Mouse (Mus musculus) cerebellum, adult 2 months (tissue): ENCODE data around the gene E2f4. TPM values are rescaled to one million over a fixed set of nuclear protein-coding genes. Genes with fewer than 3 reads are reported as not detected.

ENCODE experiments used
- DNase-seq, 2 experiments: peaks; one replicate each; pipeline ENCODE4 v3.0.0; 2021
- H3K27ac ChIP-seq: fragments of 200-500 bp; 2 replicates; pipeline ENCODE4 v1.5.1; 2012; ENCODE audit warnings: low read length, control low read depth, inconsistent platforms; ENCODE audit not compliant: insufficient read depth
- H3K27me3 ChIP-seq: fragments of 200-500 bp; 2 replicates; pipeline ENCODE4 v1.6.1; 2012; ENCODE audit warnings: inconsistent platforms, mild to moderate bottlenecking, low read length, moderate library complexity; ENCODE audit not compliant: control insufficient read depth, insufficient read depth
- H3K4me1 ChIP-seq: fragments of 200-500 bp; 2 replicates; pipeline ENCODE4 v1.6.1; 2011; ENCODE audit warnings: low read length; ENCODE audit not compliant: control insufficient read depth, insufficient read depth
- H3K4me3 ChIP-seq: fragments of 200-500 bp; replicated peaks from 2 replicates; pipeline ENCODE3; 2011; ENCODE audit warnings: mild to moderate bottlenecking, low read depth, low read length, control low read depth; ENCODE audit not compliant: insufficient read depth
- CTCF ChIP-seq: fragments of 200-500 bp; IDR thresholded peaks from 2 replicates; pipeline ENCODE4 v1.5.1; 2011; ENCODE audit warnings: low read depth, mild to moderate bottlenecking, control low read depth, low read length, moderate library complexity, borderline replicate concordance; ENCODE audit not compliant: insufficient read depth
- POLR2A ChIP-seq: fragments of 200-500 bp; IDR thresholded peaks from 2 replicates; pipeline ENCODE4 v1.6.1; 2011; ENCODE audit warnings: low read length, control low read depth, borderline replicate concordance; ENCODE audit not compliant: insufficient read depth
- WGBS: fragments of 180-500 bp; shearing (Covaris S2); methylation state at CpG from one replicate; pipeline ENCODE4 v1.1.7; 2018; 5-methylcytosine and 5-hydroxymethylcytosine counted together
- polyA plus RNA-seq: library from polyadenylated mRNA; depleted of rRNA; stranded (reverse); fragments of >200 nt; gene quantifications from 2 replicates; pipeline ENCODE4 v1.2.3, GENCODE M21; 2012; rRNA removed

The E2f4 gene
- 81.6 and 91.5 TPM in 2 replicates for polyA plus RNA-seq

DNA sequence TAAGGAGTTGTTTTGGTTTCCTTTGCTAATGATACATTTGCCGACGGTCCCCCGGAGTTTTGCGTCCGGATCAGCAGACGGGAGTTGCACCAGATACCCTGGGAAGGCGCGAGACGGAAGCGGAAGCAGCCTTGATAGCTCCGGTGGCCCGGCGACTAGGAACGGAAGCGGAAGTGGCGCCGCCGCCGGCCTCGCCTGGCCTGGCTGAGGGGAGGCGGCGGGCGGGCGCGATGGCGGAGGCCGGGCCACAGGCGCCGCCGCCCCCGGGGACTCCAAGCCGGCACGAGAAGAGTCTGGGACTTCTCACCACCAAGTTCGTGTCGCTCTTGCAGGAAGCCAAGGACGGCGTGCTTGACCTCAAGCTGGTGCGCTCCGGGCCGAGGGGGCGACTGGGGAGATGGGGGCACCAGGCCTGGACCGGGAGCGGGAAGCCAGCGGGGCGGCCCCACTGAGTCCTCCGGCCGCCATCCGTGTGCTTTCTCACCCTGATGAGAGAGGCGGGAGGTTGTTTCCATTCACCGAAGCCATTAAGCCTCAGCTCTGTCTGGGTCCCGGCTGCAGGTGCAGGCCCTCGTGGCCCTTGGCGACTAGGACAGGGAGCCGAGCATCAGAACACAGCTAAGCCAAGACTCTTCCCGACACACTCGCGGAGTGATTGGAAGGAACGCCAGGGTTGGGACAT, at the start of gene E2f4:
Gene E2f4 (plus strand): TSS at position 153 of the 682 bp plus-strand sequence.
- DNase-seq, result peak; percentile 91 to 94
- Histone ChIP-seq H3K27me3 (no peaks in the 10 kb centered on the region), H3K4me3 (peak within 1 kb of the TSS; percentile 92), H3K4me1 (peaks cover 31% of the 10 kb centered on the region), H3K27ac (peak within 1 kb of the TSS; percentile 59)
- TF ChIP-seq POLR2A (peak; percentile 42; the same call in 1 of the 2 replicates), CTCF (no peak)
- under 1% methylated on average over 58 of the region's 58 CpGs for WGBS

DNA sequence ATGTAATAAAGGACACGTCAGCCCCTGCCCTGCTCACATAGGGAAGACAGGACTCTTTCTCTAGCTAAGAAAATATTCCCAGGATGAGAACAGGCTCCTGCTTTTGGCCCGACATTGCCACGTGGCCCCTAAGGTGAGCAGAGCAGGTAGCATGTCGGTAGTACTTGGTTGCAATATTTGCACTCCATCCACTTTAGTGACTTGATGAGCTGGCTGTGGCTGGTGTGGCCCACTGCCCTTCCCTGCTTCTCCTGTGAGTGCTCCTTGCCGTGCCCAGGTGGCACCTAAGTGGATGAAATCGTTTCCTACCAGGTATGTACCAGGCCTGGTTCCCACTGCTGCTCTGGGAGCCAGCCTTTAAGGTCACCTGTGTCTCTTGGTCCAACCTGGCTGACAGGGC, 45.5 kb upstream of the E2f4 start:
- no peaks in the 10 kb centered on the region for H3K27me3 ChIP-seq
- WGBS, result 93% methylated on average over 6 of the region's 6 CpGs
- H3K4me1 ChIP-seq, result peaks cover 3% of the 10 kb centered on the region; the same call in 1 of the 2 replicates
- no peak for DNase-seq
- no peak overlapping the region for H3K27ac ChIP-seq
- TF ChIP-seq CTCF, result no peak
- TF ChIP-seq POLR2A, result no peak
- H3K4me3 ChIP-seq, result no peak overlapping the region

DNA sequence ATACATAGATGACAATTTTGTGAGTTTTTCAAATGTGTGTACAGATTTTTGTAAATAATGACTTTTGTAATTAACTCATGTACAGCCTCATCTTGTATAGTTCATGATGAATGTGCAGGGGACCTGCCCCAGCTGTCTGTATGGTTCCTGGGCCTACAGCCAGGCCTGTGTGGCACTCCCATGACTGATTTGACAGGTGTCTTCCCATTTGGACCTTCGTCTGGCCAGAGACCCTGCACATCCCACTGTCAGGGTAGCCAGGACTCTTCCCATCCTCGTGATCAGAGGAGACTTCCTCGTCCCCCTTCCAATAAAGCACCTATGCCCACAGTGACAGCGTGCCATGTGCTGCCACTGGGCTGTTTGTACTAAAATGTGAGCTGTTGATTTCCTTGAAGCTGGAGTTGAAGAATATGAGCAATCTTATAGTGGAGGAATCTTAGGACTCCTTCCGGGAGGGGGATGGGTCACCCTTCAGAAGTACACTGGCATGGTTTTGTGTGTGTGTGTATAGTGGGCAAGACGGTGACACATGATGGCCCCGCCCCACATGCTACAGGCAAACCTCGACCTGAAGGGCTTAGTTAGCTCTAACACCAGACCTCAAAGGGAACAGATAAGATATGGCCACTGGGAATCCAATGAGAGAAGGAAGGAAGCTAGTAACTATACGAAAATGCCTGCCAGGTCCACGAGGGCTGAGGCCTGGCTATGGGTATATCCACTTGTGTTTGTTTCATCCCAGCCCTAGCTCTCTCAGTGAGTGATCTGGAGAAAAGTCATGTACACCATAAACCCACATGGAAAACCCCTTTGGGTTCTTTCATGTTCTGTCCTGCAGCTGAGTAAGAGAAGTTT, 44.6 kb upstream of the E2f4 start:
- H3K4me3 ChIP-seq, result no peak overlapping the region
- H3K27me3 ChIP-seq, result no peaks in the 10 kb centered on the region
- TF ChIP-seq POLR2A, result no peak
- TF ChIP-seq CTCF, result no peak
- peaks cover 3% of the 10 kb centered on the region; the same call in 1 of the 2 replicates for H3K4me1 ChIP-seq
- H3K27ac ChIP-seq, result no peak overlapping the region
- WGBS, result 84% methylated on average over 10 of the region's 10 CpGs
- DNase-seq, result no peak

DNA sequence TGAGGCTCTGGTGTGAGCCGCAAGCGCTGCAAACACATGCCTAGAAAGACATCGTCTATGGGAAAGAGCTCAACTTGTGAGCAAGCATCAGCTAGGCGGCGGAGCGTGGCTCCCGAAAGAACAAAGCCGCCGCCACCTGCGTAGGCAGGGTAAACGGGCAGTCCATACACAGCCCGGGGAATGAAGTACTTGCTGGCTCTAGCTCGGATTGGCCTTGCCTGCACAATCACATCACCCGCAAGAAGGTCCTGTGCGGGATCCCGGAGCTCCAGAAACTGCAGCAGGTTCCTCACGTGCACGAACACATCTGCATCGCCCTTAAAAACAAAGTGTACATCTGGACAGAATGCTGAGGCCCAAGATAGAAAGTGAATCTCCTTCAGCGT, 43.7 kb upstream of the E2f4 start:
- DNase-seq, result no peak
- peaks cover 3% of the 10 kb centered on the region; the same call in 1 of the 2 replicates for H3K4me1 ChIP-seq
- no peak overlapping the region for H3K27ac ChIP-seq
- H3K4me3 ChIP-seq, result no peak overlapping the region
- H3K27me3 ChIP-seq, result no peaks in the 10 kb centered on the region
- TF ChIP-seq POLR2A, result no peak
- no peak for TF ChIP-seq CTCF
- 45% methylated on average over 20 of the region's 20 CpGs for WGBS

DNA sequence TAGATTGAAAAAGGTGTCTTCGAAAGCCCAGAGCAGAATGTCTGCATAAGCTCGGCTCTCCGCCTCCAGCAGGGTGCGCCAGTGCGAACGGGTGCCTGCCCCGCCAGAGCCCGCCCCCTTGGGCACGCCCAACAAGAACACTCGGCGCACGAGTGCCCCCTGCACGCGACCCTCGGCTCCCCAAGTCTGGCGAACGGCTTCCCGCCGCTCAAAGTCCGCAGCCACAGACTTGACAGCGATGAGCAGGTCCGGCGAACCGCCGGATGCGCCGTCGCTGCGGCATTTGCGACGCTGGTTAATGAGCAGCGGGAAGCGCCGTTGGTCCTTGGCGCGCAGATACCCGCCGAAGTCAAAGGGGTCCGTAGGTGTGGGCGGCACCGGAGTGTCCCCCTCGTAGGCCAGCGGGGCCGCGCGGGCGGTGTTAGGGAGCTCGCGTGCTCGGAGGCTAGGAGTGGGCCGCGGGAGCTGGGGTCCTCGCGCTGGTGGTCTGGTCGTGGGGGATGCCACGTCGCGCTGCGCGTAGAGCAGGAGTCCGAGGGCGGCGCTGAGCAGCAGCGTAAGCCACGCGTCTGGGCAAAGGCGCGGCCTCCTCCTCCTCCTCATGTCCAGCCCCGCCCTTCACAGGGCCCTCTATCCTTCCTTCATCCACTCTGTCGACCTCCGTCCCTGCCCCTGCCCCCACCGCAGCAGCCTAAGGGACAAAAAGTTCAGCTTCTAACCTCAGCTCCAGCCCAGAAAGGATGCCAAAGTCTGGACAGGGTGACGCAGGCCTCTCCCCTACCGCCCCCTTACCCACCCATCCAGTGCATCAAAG, 43.1 kb upstream of the E2f4 start:
- Histone ChIP-seq H3K4me1 (peaks cover 1% of the 10 kb centered on the region; the same call in 1 of the 2 replicates), H3K27ac (no peak overlapping the region), H3K4me3 (peak overlapping the region; percentile 63), H3K27me3 (no peaks in the 10 kb centered on the region)
- WGBS, result under 1% methylated on average over 74 of the region's 74 CpGs
- peak; percentile 79 to 83 for DNase-seq
- TF ChIP-seq POLR2A (no peak), CTCF (peak; percentile 72)

DNA sequence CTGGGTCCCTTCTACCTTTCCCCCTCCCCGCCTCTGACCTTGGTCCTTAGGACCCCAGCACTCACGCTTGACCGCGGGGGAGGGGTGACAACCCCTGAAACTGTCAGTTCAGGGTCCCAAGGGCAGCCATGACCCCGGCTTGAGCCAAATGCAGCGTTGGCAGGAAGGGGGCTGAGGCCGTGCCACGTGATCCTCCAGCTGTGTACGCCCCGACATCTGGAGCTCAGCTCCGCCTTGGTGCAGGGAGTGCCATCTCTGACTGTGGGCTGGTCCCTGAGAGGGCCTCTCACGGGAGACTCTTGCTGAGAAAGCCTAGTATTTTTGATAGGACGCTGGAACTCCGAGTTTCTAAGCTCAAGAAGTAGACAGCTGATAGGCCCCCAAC, 42.5 kb upstream of the E2f4 start, which contains the start of gene B3gnt9:
Gene B3gnt9 (minus strand): TSS at position 188 of the 385 bp plus-strand sequence.
- peak within 1 kb of the TSS; percentile 63 for H3K4me3 ChIP-seq
- 13% methylated on average over 14 of the region's 14 CpGs for WGBS
- H3K4me1 ChIP-seq, result no peaks in the 10 kb centered on the region
- no peak for TF ChIP-seq POLR2A
- no peak for TF ChIP-seq CTCF
- H3K27ac ChIP-seq, result no peak within 1 kb of the TSS
- peak in 1 of 2 experiments; percentile 33 for DNase-seq
- H3K27me3 ChIP-seq, result no peaks in the 10 kb centered on the region

DNA sequence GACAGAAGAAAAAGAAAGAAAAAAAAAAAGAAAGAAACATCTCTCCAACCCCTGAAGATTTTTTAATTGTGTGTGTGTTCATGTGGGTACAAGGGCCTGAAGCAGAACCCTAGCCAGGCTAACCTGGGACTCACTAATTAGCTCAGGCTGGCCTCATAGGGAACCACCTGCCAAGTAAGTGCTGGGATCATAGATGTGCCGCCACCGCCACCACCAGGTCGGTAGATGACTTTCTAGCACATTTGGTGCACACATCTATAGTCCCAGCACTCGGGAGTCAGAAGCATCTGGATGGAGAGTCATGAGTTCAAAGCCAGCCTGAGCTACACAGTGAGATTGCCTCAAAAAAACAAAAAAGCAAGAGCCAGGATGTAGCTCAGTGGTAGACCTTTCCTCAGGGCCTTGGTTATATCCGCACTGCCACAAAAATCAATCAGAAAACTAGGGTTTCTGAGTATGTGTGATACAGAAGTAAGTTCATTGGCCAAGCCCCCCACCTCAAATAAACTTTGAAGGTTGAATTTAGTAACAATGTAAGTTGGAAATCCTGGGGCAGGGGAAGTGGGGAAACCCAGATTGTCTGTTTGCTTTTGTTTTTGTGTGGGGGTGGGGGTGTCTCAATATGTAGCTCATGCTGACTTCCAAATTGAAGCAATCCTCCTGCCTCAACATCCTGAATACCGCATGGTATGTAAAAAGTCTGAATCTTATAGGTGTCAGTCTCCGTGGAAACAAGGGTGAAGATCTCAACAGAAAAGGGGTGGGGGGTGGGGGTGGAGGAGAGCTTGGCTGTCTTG, 39.9 kb upstream of the E2f4 start:
- H3K27ac ChIP-seq, result no peak overlapping the region
- H3K4me3 ChIP-seq, result no peak overlapping the region
- 80% methylated on average over 7 of the region's 7 CpGs for WGBS
- no peak for TF ChIP-seq CTCF
- no peaks in the 10 kb centered on the region for H3K4me1 ChIP-seq
- DNase-seq, result no peak
- no peaks in the 10 kb centered on the region for H3K27me3 ChIP-seq
